Mouse (Mus musculus) stomach, postnatal 0 days (tissue): ENCODE measurements around the gene Krtap19-1.

Experiments used
- CTCF ChIP-seq: IDR thresholded peaks from 2 replicates; pipeline ENCODE4 v1.5.1; 2016; ENCODE audit warnings: antibody characterized with exemption, low read depth, mild to moderate bottlenecking, moderate library complexity
- EP300 ChIP-seq: optimal IDR thresholded peaks from 2 replicates; pipeline ENCODE3; 2016; ENCODE audit warnings: antibody characterized with exemption

DNA sequence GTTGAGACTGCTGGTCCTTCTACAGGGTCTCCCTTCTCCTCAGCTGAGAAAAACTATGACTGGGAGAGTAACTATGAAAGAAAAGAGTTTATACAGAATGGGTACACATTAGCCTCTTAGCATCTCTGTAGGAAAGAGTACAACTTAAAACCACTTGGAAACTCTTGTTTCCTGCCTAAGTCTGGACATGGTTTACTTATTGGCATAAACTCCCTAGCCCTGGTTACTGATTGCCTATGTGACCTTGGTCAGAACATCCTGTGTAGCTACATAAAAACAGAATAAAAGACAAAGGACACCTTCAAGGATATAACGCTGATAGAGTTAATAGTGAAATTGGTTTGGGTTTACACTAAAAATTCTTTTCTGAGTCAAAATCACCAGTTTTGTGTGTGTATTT lies 21.8 kb downstream of the Krtap19-1 start:
- TF ChIP-seq CTCF, result no peak
- TF ChIP-seq EP300, result no peak
